In the genomic region with DNA sequence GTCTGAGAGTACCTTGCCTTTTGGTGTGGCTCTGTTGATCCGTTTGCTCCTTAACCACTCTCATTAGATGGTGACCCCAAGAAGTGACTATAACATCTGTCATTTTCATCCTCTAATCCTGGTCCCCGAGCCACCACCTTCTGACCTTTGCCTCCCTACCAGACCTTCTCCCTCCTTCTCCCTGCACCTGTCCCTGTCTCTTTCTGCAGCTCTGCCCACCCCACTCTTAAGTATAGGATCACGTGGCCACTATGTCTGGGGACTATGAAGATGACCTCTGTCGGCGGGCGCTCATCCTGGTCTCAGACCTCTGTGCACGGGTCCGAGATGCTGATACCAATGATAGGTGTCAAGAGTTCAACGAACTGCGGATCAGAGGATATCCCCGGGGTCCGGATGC, we compare ENCODE assay signal across 8 mouse cellular contexts. TPM values are rescaled to one million over a fixed set of nuclear protein-coding genes. Genes with fewer than 3 reads are reported as not detected.
A peak's percentile ranks its signal among the peaks of the same experiment; 100 is the strongest.
DNase-seq lines count a peak whose midpoint lies in the region; ATAC-seq and TF ChIP-seq lines count a peak whose summit lies in the region.

1700008O03Rik (minus strand) TSS at position 101 of the 400 bp plus-strand sequence.

- no peak for DNase-seq in heart, postnatal 0 days (ENCODE audit: low spot score)
- DNase-seq in heart, adult 18-20 months = no peak
- DNase-seq in MN1 (ENCODE audit: low spot score) = no peak
- no peak for DNase-seq in layer of hippocampus, postnatal 10 days (ENCODE audit: low spot score in 2 of 2)
- DNase-seq in layer of hippocampus, adult 8-10 months (ENCODE audit: low spot score in 2 of 2) = no peak

- 71% methylated on average over 12 of the region's 12 CpGs for WGBS in heart, postnatal 0 days
- WGBS in hindbrain, embryonic 12.5 days = 78% methylated on average over 12 of the region's 12 CpGs
- WGBS in midbrain, embryonic 12.5 days = 84% methylated on average over 12 of the region's 12 CpGs

- peaks cover 15% of the 10 kb centered on the region; the same call in 1 of the 2 replicates for H3K27me3 ChIP-seq in heart, postnatal 0 days (ENCODE audit: control insufficient read depth, insufficient read depth, low read length)
- peaks cover 11% of the 10 kb centered on the region for H3K27me3 ChIP-seq in hindbrain, embryonic 12.5 days
- H3K27me3 ChIP-seq in midbrain, embryonic 12.5 days = peaks cover 16% of the 10 kb centered on the region

- no peak for ATAC-seq in heart, postnatal 0 days (ENCODE audit: insufficient read depth, low read depth)
- ATAC-seq in hindbrain, embryonic 12.5 days (ENCODE audit: low FRiP score) = no peak
- ATAC-seq in midbrain, embryonic 12.5 days (ENCODE audit: low FRiP score, low read depth) = no peak

- H3K4me1 ChIP-seq in heart, postnatal 0 days (ENCODE audit: control insufficient read depth, insufficient read depth) = peaks cover 4% of the 10 kb centered on the region
- no peaks in the 10 kb centered on the region for H3K4me1 ChIP-seq in brown adipose tissue, adult 24 weeks (ENCODE audit: control insufficient read depth, insufficient read depth, insufficient read length, low read length)
- peaks cover 9% of the 10 kb centered on the region; the same call in 1 of the 2 replicates for H3K4me1 ChIP-seq in hindbrain, embryonic 12.5 days
- peaks cover 14% of the 10 kb centered on the region for H3K4me1 ChIP-seq in midbrain, embryonic 12.5 days

- no peak for TF ChIP-seq CTCF in heart, postnatal 0 days (IDR thresholded peaks at IDR 0.05; ENCODE audit: low read depth)

- H3K27ac ChIP-seq in heart, postnatal 0 days (ENCODE audit: low read depth) = no peak within 1 kb of the TSS
- H3K27ac ChIP-seq in brown adipose tissue, adult 24 weeks (replicated peaks; ENCODE audit: low read depth, low read length) = no peak within 1 kb of the TSS
- no peak within 1 kb of the TSS for H3K27ac ChIP-seq in hindbrain, embryonic 12.5 days
- H3K27ac ChIP-seq in midbrain, embryonic 12.5 days (replicated peaks) = no peak within 1 kb of the TSS

- H3K9ac ChIP-seq in heart, postnatal 0 days (replicated peaks; ENCODE audit: low read depth, low read length) = 0 out of 2 replicates have a peak within 1 kb of the TSS, but pooled peaks have one; percentile 8
- H3K9ac ChIP-seq in hindbrain, embryonic 12.5 days = peak within 1 kb of the TSS; percentile 69
- peak within 1 kb of the TSS; percentile 63 for H3K9ac ChIP-seq in midbrain, embryonic 12.5 days (replicated peaks)

- 0 out of 2 replicates have a peak, but pooled peaks cover under 1% of the 10 kb centered on the region for H3K9me3 ChIP-seq in heart, postnatal 0 days (replicated peaks; ENCODE audit: control insufficient read depth, low read length)
- H3K9me3 ChIP-seq in hindbrain, embryonic 12.5 days (replicated peaks) = no peaks in the 10 kb centered on the region
- H3K9me3 ChIP-seq in midbrain, embryonic 12.5 days = no peaks in the 10 kb centered on the region

- peak within 1 kb of the TSS; percentile 49 for H3K4me3 ChIP-seq in heart, postnatal 0 days (ENCODE audit: low read depth, low read length)
- H3K4me3 ChIP-seq in brown adipose tissue, adult 24 weeks (ENCODE audit: insufficient read depth, low read depth, low read length) = peak within 1 kb of the TSS; percentile 61
- H3K4me3 ChIP-seq in hindbrain, embryonic 12.5 days = peak within 1 kb of the TSS; percentile 47
- peak within 1 kb of the TSS; percentile 49 for H3K4me3 ChIP-seq in midbrain, embryonic 12.5 days

- TF ChIP-seq EP300 in heart, postnatal 0 days (IDR thresholded peaks at IDR 0.05; ENCODE audit: low read depth) = no peak

- H3K4me2 ChIP-seq in heart, postnatal 0 days (ENCODE audit: low read depth, low read length) = peak within 1 kb of the TSS; percentile 87
- H3K4me2 ChIP-seq in hindbrain, embryonic 12.5 days (replicated peaks) = peak within 1 kb of the TSS; percentile 97
- H3K4me2 ChIP-seq in midbrain, embryonic 12.5 days (replicated peaks) = peak within 1 kb of the TSS; percentile 78

- H3K36me3 ChIP-seq in heart, postnatal 0 days (replicated peaks; ENCODE audit: control insufficient read depth, insufficient read depth, low read length) = no peaks in the 10 kb centered on the region
- no peaks in the 10 kb centered on the region for H3K36me3 ChIP-seq in hindbrain, embryonic 12.5 days
- no peaks in the 10 kb centered on the region for H3K36me3 ChIP-seq in midbrain, embryonic 12.5 days

RNA-seq across cellular contexts. Expression of gene 1700008O03Rik, which starts in this region (rescaled TPM):
- total RNA-seq in heart, postnatal 0 days (2014; rRNA removed; ENCODE audit: low replicate concordance) = not detected in 2 replicates
- 0.14 and 0.52 TPM in 2 replicates for polyA plus RNA-seq in heart, postnatal 0 days (2015; fragmentation: Nextera tagmentation; extraction: Ambion mirVana)
- under 1 TPM; 0.30 to 0.31 TPM for total RNA-seq in heart, adult 18-20 months (2021)
- polyA plus RNA-seq in brown adipose tissue, adult 24 weeks (2012; ENCODE audit: insufficient read depth, insufficient read length, missing spikeins) = not detected in 2 replicates
- 1.1 and 1.9 TPM in 2 replicates for polyA plus RNA-seq in hindbrain, embryonic 12.5 days (2016; fragmentation: Nextera tagmentation; extraction: Ambion mirVana)
- polyA plus RNA-seq in midbrain, embryonic 12.5 days (2016; fragmentation: Nextera tagmentation; extraction: Ambion mirVana) = 0.74 and 1.3 TPM in 2 replicates
- total RNA-seq in layer of hippocampus, postnatal 10 days (2021) = 1 to 10 TPM; 4.3 to 5.0 TPM
- 1 to 10 TPM; 2.2 to 4.3 (median 2.8) TPM for total RNA-seq in layer of hippocampus, adult 8-10 months (2022)

Comparison
In these comparisons a context has a peak if more than half of its experiments do, and no peak if none do; other contexts are left out.
1. H3K9ac ChIP-seq: peak in every context shown above with its lines; median percentile 69 in hindbrain, embryonic 12.5 days; 63 in midbrain, embryonic 12.5 days; 8 in heart, postnatal 0 days.